Mouse (Mus musculus): ENCODE measurements around the gene Dnmt3a.
A peak's percentile ranks its signal among the peaks of the same experiment; 100 is the strongest.

The Dnmt3a gene

DNA sequence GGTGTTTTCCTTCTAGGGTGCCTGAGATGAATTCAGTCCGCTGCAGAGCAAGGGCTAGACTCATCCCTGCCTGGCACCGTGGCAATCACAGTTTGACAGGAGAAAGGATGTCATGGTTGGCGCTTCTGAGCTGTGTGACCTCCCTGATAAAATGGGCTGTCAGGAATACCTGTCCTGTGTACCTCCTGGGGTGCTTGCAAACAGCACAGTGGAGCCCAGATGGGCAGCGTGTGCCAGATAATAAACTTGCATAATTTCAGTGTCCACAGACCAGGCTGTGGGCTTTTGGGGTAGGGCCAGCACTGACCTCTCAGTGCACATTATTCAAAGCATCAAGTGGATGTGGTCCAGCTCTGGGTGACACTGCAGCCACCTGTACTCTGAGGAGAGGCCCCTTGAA, 45.4 kb downstream of the Dnmt3a start:
- DNase-seq (ENCODE audit: extremely low spot score, low spot score), result no peak

DNA sequence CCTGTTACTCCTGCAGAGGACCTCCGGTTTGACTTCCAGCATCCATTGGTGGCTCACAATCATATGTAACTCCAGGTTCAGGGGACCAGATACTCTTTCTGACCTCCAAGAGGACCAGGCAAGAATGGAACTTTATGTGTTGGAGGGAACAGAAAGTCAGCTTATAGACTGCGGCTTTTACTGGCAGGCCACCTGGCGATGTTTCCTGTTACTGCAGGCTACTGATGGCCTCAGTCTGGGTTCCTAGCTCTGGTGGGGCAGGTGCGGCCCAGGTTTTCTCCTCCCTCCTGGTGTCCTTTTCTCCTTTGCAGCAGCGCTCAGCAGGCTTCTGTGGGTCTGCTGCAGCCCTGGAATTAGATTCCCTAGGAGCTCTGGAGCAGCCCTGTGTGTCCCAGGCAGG, 46.7 kb downstream of the Dnmt3a start:
- no peak for DNase-seq (ENCODE audit: extremely low spot score, low spot score)

DNA sequence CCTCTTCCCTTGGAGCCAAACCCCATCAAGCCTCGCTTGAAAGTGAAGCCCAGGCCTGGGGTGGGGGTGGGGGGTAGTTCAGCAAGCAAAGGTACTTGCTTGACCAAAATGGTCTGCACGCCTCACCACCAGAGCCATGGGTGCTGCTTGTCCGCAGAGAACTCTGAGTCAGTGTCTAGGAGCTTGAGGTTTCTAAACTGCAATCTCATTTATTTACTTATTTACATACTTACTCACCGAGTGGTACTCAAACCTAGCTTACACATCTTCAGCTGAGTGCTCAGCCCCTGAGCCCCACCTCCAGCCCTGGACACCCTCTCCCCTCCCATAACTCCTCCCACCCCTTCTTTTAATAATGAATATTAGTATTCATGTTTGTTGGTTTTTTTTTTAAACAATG, 48.6 kb downstream of the Dnmt3a start:
- DNase-seq (ENCODE audit: extremely low spot score, low spot score), result no peak

DNA sequence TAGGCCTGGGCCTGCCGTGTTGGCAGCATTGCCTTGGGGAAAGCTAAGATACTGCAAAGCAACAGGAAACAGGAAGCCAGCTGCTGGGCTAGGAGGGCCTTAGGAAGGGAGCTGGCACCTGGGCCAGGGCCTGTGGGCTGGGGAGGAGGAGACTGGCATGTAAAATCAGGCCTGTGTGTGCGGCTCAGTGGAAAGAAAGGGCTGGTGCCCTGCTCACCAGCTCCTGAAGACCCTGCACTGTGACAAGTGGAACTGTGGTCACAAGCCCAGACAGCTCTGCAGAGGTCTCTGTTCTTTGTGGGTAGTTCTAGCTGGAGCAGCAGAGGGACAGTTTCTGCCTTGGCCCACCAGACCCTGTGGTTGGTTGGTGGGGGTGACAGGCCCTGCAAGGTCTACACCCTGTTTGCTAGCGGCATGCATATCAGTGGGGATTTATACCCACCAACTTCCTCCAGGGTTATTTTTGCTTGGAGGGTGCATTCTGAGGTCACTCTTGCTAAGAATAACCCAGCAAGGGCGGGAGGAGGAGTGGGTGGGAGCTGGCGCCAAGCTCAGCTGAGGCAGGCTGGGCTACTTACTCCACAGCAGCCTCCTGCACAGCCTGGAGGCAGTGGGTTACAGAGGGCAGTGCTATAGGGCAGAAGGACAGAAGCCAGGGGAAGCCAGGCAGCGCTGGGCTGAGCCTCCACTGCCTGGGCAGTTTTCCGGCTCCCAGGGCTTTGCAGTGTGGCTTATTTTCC, 50.1 kb downstream of the Dnmt3a start:
- DNase-seq (ENCODE audit: extremely low spot score, low spot score), result no peak

DNA sequence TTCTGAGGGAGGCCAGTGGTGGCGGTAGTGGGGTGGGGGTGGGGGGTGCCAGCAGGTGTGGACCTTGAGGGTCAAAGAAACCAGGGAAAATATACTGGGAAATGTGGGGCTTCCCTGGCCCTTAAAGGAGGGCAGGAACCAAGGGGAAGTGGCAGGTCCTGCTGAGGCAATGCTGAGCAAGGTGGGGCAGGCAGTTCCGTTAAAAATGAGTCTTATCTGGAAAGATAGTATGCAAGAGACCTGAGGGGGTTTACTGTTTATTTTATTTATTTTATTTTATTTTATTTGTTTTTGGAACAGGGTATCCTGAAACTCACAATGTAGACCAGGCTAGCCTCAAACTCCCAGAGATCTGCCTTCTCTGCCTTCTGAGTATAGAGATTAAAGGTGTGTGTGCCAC, 50.9 kb downstream of the Dnmt3a start:
- no peak for DNase-seq (ENCODE audit: extremely low spot score, low spot score)

DNA sequence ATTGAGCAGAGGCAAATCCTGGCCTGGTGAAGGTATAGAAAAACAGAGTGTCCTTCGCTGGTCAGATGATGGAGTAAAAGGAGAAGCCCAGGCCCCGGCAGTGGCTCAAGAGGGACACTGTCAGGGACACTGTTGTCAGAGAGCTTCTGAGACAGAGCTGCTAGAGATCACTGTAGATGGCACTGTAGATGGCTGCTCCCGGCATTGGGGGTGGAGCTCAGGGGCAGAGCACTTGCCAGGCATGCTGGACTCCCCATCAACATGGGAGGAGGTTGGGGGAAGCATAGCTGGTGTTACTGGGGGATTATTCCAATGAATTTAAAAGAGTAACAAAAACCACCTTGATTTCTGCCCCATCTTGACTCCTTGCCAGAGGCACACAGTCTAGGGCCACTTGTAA, 51.4 kb downstream of the Dnmt3a start:
- DNase-seq (ENCODE audit: extremely low spot score, low spot score), result no peak

DNA sequence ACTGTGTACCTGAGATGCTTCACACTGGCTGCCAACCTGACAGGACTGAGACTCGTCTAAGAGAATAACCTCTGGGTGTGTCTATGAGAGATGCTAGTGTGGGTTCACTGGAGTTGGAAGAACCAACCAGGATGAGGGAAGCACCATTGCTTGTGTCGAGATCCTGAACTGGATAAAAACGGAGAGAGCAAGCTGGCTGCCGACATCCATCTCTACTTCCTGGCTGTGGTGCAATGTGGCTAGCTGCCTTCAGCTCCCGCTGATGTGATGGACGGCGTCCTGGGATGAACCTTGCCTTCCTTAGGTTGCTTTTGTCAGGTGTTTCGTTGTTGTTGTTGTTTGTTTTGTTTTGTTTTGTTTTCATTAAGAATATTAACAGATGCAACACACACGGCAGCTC, 52.0 kb downstream of the Dnmt3a start:
- no peak for DNase-seq (ENCODE audit: extremely low spot score, low spot score)

DNA sequence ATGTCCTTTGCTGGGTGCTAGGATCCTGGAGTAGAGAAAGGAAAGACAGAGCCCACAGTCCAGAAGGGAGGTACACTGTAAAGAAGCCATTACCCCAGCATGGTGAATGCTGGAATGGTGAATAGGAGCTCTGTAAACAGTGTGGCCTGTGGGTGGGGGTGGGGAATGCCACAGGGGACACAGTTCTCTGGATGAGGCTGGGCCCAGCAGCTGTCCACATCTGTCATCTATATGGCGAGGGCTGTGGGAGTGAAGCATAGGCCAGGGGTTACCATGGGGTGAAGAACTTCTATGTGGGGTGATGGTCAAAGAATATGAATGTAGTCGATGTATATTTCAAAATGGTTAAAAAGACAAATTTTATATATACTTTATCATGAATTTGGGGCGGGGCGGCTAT, 52.9 kb downstream of the Dnmt3a start:
- no peak for DNase-seq (ENCODE audit: extremely low spot score, low spot score)

DNA sequence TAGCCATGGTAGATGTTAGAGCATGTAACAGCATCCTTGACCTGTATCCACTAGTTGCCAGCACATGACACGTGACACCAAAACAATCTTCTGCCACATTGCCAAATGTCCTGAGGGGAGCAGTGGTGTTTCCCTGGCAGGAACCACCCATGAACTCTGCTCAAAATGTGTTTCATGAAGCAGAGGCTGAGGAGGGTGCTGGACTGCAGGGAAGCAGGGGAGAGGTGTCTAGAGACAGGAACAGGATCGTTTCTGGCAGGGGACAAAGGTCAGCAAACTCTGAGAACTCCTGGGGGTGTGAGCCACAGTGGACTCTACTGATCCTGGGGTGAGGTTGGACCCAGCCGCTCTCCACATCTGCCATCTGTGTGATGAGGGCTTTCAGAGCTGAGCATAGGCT, 53.7 kb downstream of the Dnmt3a start:
- DNase-seq (ENCODE audit: extremely low spot score, low spot score), result no peak

DNA sequence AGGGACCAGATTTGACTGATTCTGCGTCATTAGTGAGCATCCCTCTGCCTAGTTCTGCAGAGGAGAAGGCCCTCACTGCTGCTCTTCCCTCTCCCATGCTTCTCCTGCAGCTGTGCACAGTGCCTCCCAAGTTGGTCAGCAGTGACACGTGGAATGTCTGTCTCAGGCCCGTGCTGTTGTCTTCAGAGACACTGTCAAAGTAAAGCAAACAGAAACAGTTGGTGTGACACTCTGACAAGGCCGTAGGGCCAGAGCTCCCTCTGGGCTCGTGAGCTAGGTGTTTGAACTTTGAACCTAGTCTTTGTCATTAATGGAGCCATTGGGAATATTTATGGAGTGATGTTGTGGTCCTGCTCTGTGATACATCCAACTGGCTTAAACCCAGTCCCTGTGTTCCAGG, 54.2 kb downstream of the Dnmt3a start:
- DNase-seq (ENCODE audit: extremely low spot score, low spot score), result no peak

DNA sequence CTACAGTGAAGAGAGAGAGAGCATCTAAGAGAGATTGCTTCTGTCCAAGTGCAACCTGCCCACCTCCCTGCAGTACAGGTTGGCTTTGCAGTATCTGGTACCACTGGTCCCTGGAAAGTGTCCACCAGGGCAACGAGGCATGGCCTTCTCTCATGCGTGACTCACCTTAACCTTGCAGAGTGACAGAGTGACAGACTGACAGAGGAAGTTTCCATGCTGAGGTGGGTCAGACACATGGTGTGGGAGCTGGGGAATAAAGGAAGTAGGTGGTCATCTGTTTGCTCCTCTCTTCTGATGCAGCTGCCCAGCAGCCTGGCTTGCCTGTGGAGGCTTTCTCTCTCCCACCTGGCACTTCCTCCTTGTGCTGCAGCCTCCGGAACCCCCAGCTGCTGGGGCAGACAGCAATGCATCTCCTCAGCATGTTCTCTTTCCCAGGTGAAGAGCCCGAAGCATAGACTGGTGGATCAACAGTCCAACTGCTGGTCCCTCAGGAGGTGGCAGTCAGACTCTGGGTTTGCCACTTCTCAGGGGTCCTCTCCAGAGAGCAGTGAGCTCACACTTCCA, 55.9 kb downstream of the Dnmt3a start:
- DNase-seq (ENCODE audit: extremely low spot score, low spot score), result no peak

DNA sequence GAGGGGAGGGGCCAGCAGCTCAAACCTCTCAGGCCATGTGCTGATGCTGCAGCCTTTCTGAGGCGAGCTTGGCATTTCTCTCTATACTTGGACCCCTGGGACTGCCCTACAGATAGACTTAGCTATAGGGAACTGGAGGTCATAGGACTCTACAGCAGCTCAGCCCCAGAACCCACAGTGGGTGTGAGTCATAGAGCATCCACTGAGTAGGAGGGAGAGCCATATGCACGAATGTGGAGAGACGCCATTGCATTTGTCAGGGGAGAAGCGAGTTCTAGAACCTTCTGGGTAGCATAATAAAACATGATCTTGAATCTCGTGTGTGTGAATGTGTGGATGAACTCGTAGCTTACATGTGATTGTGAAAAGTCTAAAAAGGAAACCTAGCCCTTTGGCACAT, 56.4 kb downstream of the Dnmt3a start:
- no peak for DNase-seq (ENCODE audit: extremely low spot score, low spot score)

DNA sequence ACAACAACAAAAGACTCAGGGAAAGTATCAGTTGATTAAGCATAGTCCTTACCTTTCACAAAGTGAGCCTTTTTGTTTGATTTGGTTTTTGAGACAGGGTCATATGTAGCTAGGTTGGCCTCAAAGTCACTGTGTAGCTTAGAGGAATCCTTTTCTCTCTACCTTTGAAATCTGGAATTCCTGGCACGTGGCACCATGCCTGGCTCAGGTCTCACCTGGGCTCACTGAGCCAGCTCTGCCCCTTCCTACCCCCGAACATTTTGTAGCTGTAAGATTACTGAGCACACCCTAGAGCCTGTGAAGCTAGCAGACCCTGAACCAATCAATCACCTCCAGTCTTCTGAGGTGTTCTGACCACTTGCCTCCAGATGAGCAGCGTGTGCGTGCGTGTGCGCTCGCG, 58.4 kb downstream of the Dnmt3a start:
- DNase-seq (ENCODE audit: extremely low spot score, low spot score), result no peak

DNA sequence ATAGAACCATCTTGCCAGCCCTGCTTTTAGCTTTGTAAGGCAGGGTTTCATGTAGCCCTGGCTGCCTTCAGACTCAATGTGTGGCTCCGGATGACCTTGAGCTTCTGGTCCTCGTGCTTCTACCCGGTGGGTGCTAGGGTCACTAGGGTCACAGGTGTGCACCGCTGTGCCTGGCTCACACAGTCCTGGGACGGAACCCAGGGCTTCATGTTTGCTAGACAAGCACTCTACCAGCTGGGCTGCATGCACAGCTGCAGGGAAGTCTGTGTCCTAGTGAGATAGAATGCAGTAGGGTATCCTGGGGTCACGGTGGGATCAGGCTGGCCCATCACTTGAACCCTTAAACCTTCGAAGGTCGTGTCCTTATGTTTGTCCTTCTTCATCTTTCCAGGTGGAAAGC, 59.8 kb downstream of the Dnmt3a start:
- DNase-seq (ENCODE audit: extremely low spot score, low spot score), result no peak

DNA sequence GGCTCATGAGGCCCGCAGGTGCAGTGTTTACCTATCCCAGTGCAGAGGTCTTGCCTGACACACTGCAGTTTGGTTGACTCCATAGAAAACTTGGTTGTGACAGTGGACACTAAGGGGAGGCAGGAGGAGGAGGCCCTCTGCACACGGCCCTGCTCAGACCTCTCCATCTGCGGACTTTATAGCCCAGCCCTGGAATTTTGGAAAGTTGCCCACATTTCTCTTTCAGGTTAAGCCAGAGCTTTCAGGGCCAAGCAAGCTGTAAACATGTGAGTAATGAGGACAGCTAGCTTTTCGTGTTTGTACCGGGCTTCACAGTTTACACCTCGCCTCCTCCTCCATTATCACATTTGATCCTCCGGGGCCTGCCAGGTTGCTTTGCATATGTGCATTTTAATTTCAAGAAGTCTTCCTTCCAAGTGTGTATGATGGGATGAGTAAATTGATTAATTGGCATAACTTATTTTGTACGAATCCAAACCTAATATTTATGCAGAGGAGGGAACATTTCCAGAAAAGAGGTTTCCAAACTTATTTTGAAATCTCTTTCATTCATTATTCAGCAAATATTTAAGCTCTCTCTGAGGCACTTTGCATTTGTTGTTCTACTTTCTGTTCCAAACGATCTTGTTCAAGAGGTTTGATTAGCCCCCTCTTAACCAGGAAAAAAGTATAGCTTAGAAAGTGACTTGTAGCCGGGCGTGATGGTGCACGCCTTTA, 61.0 kb downstream of the Dnmt3a start:
- DNase-seq (ENCODE audit: extremely low spot score, low spot score), result no peak

DNA sequence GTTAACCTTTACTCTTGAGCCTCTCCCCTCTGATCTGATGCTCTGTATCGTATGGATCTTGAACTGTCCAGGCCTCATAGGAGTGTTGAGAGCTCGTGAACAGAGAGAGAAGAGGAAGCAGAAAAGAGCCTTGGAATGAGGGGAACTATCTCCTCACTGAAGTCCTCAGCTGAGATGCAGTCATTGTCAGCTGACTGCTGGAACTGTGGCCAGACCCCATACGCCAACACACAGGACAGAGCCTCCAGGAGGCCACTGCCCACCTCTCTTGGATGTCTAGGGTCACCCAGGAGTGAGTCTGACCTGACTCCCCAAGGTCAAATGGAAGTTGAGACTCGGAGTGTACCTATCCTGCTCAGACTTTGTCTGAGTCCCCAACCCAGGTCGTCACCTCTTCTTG, 62.3 kb downstream of the Dnmt3a start:
- no peak for DNase-seq (ENCODE audit: extremely low spot score, low spot score)

DNA sequence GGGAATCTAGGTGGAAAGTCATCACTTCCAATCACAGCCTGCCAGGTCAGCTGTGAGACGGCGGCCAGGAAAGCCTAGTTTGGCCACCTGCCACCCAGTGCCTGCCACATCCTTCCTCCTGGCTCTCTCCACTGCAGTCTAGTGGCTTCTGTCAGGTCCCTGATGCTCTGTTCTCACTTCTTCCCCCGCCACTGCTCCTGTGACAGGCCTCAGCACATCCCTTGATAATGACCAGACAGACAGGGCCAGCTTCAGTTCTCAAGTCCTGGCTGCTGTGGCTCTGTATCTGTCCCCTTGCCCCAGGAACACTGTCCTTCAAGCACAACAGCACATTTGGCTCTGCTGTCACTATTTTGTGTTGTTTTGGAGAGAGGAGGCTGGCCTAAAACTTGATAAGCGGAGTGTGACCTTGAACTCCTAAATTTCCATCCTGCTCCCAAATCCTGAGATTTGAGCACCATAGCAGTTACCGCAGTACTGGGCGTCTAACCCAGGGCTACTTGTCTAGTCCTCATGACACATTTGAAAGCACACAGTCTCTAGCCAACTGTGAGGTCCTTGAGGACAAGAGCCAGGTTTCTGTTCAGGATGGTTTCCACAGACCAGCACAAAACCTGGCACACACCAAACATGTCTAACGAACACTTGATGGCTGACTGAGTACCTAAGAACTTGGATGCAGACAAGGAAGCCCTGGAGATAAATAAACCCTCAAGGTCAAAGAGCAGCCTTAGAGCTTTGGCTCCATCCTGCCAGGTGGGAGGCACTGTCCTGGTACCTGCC, 63.1 kb downstream of the Dnmt3a start:
- DNase-seq (ENCODE audit: extremely low spot score, low spot score), result no peak

DNA sequence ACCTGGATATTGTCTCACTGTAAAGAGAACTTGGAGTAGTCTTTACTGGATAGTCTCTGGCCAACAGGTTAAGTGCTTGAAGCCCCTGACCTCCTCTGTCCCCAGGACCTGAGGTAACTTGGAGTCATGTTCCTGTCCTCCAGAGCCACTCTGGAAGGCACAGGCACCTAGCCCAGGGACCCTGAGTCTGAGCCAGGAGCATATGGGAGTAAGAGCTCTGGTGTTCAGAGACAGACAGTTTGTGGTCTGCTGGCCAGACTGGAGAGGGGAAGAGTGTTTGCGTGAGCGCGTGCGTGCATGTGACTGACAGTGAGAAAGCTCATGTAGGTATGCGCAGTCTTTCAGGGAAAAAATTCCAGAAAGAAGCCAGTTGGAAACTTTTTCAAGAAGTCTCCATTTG, 64.2 kb downstream of the Dnmt3a start:
- DNase-seq (ENCODE audit: extremely low spot score, low spot score), result no peak

DNA sequence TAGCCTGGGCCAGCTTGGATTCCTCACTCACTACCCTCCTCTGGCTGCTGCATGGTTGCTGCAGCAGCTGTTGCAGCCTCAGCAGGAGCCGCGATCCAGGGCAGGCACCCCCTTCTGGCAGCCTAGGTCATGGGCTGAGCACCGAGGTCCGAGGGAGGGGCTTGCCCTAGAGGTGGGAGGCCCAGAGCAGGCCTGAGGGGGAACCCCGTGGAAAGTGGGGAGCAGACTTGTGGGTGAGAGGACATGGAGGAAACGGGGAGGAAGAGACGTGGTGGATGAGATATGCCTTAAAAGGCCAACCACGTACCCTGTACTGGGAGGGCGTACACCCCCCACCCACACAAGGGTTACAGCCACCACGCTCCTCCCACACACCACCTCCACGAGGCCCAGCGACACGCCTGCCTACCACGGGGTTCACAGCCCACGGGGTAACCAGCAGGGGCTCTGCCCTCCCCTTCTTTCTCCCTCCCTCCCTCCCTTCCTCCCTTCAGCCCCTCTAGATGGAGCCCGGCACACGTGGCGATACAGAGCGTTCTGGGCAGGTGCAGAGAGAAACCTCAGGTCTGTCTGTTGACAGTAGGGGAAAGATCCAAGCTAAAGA, 65.2 kb downstream of the Dnmt3a start:
- DNase-seq (ENCODE audit: extremely low spot score, low spot score), result peak; percentile 66

DNA sequence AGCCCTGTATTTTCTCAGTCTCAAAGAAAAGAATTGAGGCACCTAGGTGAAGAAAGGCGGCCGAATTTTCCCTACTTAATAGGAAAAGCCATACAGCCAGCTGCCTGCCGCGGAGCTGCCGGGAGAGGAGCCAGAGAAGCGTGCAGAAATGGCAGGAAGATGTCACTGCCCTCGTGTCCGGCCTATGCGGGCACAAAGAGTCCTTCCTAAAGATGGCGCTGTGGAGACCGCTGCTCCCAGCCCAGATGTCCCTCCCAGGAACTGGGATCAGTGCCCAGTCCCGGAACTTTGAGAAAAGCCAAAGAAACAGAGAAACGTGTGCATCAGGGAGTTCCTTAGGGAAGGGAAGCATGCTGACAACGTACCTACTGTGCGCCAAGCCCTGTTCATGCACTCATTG, 65.8 kb downstream of the Dnmt3a start:
- peak; percentile 54 for DNase-seq (ENCODE audit: extremely low spot score, low spot score)

DNA sequence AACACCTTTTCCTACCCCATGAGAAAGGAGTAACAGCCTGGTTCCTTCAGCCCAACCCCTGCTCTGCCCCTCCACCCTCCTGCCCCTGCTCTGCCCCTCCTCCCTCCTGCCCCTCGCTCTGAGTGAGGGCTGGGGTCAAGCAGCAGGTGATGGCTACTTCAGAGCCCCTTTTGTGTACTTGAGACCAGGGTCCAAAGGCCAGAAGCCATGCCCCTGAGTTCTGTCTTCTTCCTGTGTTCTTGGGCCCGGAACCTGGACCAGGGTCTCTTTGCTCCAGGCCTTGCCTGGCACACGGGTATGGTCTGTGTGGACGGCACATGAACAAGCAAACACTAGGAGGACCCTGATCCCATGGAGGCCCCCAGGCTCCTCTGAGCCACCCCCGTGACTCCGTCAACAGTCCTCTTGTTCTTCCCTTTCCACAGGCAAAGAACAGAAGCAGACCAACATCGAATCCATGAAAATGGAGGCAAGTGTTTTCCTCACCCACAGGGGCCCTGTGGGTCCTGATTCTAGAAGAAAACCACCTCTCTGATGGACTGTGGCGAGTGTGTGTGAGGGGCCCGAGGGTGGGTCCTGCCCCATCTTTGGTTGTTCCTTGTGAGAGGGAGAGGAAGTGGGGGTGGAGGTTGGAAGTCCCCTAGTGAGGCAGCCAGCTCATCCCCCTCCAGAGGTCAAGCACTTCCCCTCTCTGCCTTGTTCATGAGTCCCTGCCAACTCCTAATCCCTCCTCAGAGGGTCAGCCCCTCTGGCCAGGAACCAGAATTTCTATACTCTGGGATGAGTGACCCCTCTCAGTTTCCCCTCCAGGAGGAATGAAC, 66.8 kb downstream of the Dnmt3a start:
- DNase-seq (ENCODE audit: extremely low spot score, low spot score), result no peak
